Mouse (Mus musculus) G1E (cell line): ENCODE measurements around the gene Sparc.

ENCODE experiments used
- CTCF ChIP-seq: IDR thresholded peaks from 2 replicates; pipeline ENCODE4 v1.5.1; 2012; ENCODE audit warnings: low read depth, low read length, inconsistent platforms, mixed read lengths
- GATA1 ChIP-seq: IDR thresholded peaks from 2 replicates; pipeline ENCODE4 v1.6.1; 2012; ENCODE audit warnings: borderline replicate concordance, low read length, inconsistent platforms, mixed read lengths
- TAL1 ChIP-seq: conservative IDR thresholded peaks from 2 replicates; pipeline ENCODE4 v1.6.1; 2012; ENCODE audit warnings: low read depth, low read length, inconsistent platforms, mixed read lengths

DNA sequence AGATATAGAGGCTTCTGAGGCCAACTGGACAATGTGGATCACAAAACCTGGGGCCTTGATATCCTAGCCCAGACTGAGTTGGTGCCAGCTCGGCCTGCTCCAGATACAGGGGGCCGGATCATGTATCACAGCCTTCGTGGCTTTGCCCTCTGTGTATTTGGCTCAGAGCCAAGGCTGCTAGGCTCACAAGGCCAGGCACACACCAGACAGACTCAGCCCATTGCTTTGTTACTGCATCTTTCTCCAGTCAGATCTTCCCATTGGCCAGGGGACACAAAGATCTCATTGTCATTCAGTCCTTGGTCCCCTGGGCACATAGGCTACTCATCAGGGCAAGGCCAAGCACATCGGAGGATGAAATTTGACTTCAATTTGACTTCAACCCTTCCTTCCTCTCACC is 773 bp upstream of the Sparc start:
- no peak for TF ChIP-seq CTCF
- TF ChIP-seq TAL1 = no peak
- TF ChIP-seq GATA1 = no peak
